Mouse (Mus musculus) urinary bladder, postnatal 4 days (tissue): ENCODE measurements around the gene Nras.

Experiments used
- DNase-seq, 2 experiments: peaks; one replicate each; pipeline ENCODE4 v3.0.0; 2021 to 2022; ENCODE audit warnings: low spot score in 2 of 2

Gene Nras

GRCm38 (mm10) chr3:103058207-103059157 is at the start of gene Nras:
Gene Nras, plus strand, starts transcription at chr3:103058285.
- peak; percentile 92 to 97 for DNase-seq

- no peak for DNase-seq
These were observed 40.7 kb upstream of the Nras start for GRCm38 (mm10) chr3:103017350-103017749.

GRCm38 (mm10) chr3:103019462-103019861 is 38.6 kb upstream of the Nras start:
- no peak for DNase-seq

- DNase-seq = peak; percentile 95 to 96
These were observed 37.7 kb upstream of the Nras start, which contains the start of gene Csde1 for GRCm38 (mm10) chr3:103020249-103020942. Gene Csde1, plus strand, starts transcription at chr3:103020426.

- peak; percentile 83 to 92 for DNase-seq
These were observed 37.0 kb upstream of the Nras start for GRCm38 (mm10) chr3:103020943-103021638.

GRCm38 (mm10) chr3:103026174-103026573 is 31.9 kb upstream of the Nras start:
- DNase-seq = no peak

- no peak for DNase-seq
These were observed 17.8 kb upstream of the Nras start for GRCm38 (mm10) chr3:103040285-103040684.

GRCm38 (mm10) chr3:103040861-103041379 is 17.2 kb upstream of the Nras start:
- no peak for DNase-seq

- no peak for DNase-seq
These were observed 2.0 kb upstream of the Nras start for GRCm38 (mm10) chr3:103056016-103056595.

GRCm38 (mm10) chr3:103057752-103058151 is 333 bp upstream of the Nras start:
- no peak for DNase-seq

- no peak for DNase-seq
These were observed 8.8 kb downstream of the Nras start for GRCm38 (mm10) chr3:103066927-103067326.

GRCm38 (mm10) chr3:103068971-103069370 is 10.9 kb downstream of the Nras start:
- DNase-seq = no peak

GRCm38 (mm10) chr3:103073771-103074170 is 15.7 kb downstream of the Nras start, which contains the start of gene Ampd1:
Gene Ampd1, plus strand, starts transcription at chr3:103074014.
- DNase-seq = no peak

GRCm38 (mm10) chr3:103075871-103076270 is 17.8 kb downstream of the Nras start:
- DNase-seq = no peak

GRCm38 (mm10) chr3:103076476-103076875 is 18.4 kb downstream of the Nras start:
- DNase-seq = no peak

GRCm38 (mm10) chr3:103079301-103079700 is 21.2 kb downstream of the Nras start:
- no peak for DNase-seq

- no peak for DNase-seq
These were observed 23.0 kb downstream of the Nras start for GRCm38 (mm10) chr3:103081051-103081450.

- no peak for DNase-seq
These were observed 23.9 kb downstream of the Nras start for GRCm38 (mm10) chr3:103081861-103082453.

- no peak for DNase-seq
These were observed 24.7 kb downstream of the Nras start for GRCm38 (mm10) chr3:103082761-103083160.

- DNase-seq = no peak
These were observed 27.9 kb downstream of the Nras start for GRCm38 (mm10) chr3:103085986-103086385.

GRCm38 (mm10) chr3:103091753-103092152 is 33.7 kb downstream of the Nras start:
- DNase-seq = no peak
